Mouse (Mus musculus) ovary, adult 18-20 months (tissue): ENCODE measurements around the gene Stk33.

Experiments used
- DNase-seq: peaks from one replicate; pipeline ENCODE4 v3.0.0; 2022; ENCODE audit warnings: low spot score, mixed read lengths

Stk33 gene

DNA sequence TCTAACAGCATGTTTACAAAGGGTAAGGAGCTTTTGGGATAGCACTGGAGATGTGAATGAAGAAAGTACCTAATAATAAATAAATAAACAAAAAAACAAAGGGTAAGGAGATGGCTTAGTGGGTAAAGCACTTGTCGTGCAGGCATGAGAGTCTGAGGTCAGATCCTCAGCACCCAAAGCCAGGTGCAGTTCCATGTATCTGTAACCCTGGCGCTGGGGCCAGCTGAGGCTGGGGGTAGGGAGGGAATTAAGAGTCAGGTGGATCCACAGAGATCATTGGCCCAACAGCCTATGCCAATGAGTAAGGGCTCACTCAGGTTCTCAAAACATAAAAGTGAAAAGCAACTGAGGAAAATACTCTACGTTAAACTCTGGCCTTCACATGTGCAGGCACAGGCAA, 91.6 kb downstream of the Stk33 start:
- no peak for DNase-seq

DNA sequence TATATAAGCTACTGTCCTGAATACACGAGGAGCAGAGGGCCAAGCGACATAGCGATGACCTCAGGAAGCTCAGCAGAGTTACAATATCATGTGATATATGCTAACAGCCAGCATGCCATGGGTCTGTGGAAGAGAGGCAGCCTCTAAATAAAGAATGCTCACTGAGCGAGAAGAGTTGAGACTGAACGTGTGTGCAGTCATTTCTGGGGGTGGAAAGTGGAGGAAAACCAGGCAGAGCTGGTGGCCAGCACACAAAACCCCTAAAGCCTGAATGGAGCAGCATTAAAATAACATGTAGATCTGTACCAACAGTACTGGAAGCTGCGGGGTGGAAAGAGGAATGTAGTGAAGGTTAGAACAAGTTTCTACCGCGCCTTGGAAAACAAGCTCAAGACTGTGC, 107.2 kb downstream of the Stk33 start:
- DNase-seq = no peak

DNA sequence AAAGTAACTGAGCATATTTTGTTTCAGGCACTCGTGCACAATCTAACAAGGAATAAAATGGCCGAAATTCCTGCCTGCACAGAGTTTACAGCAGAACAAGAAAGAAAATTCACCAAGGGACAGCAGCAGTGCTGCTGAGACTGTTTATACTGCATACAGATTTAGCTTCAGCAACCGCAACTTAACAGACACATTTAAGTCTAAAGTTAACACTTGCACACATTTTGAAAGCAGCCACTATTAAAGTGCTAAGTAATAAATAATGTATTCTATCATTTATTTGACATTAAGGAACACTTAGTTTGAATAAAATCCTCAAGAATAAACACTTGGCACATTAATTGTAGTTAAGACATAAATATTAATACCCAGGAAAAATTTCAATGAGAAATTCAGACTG, 110.1 kb downstream of the Stk33 start:
- no peak for DNase-seq

DNA sequence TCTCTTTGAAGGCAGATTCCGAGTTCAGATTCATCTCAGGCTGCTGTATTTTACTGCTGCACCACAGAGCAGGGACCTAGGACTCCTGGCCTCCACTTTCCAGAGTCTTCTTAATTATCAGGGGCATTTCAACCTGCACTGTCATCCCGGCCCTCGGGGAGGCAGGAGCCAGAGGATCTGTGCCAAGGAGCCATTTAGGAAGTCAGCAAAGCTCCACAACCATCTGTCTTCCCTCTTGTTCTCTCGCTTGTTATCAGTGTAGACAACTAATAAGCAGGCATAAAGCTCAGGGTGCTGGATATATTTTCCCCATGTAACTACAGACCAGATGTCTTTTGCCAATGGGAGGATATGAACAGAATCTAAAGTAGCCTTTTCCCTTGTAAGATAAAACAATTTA, 112.1 kb downstream of the Stk33 start:
- no peak for DNase-seq

DNA sequence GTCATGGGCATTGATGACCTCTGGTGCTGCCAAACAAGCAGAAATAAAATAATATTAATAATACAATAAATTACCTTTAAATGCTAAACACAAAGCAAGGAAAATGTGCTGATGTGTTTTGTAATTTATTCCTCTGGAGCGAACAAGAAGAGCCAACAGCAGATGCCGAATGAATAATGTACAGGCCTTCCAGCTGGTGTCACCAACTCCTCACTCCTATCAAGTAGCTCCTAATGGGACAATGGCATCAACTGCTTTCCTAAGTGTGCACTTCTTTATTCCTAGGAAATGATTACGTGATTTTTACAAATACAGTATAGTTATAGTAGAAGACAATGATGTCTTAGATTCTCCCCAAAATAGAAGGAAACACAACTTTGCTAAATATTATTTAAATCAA, 113.2 kb downstream of the Stk33 start:
- no peak for DNase-seq

DNA sequence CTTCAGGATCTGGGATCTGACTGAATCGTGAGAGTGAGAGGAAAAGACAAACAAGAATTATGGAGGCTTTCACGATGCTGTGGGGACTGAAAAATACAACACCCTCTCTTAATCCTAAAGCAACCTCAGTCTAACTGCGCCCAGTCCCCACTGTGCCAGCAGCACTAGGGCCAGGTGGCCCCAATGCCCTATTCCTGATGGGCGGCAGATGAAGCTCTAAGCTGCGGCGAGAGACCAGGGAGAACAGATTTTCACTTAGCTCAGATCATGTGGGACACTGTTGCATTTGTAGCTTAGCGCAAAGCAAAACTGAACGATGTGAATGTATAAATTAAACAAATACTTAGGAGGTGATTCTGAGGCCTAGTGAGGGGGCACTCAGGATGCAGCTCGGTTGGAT, 113.7 kb downstream of the Stk33 start:
- DNase-seq = no peak

DNA sequence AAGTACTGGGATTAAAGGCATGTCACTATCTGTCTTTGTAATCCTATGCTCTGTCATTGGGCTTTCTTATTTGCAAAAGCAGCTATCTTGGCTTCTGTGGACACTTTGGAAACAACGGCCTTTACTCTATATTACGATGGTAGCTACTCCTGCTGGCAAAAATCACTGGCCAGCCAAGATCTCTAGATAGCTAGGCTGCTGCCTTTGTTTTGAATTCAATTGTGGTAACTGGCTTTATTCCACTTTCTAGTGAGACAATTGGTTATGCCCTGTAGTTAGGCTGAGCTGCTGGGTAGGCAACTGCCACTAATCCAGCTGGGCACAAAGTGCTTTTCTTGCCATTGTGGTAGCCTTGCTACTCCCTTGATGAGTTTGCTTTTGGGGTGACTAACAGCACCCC, 129.4 kb downstream of the Stk33 start:
- DNase-seq = no peak

DNA sequence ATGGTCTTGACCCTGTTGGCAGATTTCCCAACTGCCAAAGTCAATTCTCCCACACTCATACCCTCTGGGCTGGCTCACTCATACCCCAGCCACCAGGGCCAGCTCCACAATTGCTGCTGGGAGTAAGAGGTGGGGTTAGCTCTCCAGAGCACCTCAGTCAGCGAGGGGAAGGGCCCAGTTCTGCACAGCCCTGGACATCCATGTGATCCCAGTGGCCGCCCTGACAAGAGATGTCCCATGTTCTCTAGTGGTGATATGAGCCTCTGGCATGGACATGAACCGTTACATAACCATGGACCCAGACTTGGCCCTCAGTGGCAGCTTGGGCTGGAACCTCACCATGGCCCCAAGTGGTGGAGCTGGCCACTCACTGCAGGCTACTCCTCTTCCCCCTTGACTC, 143.1 kb downstream of the Stk33 start:
- no peak for DNase-seq

DNA sequence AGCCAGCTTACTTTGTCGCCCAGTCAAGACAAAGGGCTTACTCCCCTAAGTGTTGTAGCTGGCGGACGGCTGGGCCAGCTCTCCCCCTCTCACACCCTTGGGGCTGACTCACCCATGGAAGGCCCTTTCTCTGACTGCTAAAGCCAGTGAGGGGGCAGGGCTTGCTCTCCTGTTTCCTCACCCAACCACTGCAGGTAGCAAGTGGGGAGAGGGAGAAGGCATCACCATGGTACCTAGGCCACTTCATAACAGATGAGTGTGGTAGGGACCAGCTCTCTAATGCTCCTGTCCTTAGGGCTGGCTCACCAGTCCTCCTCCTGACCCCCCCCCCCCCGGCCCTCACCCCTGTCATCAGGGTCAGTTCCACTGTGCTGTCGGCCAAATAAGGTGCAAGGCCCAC, 143.5 kb downstream of the Stk33 start:
- DNase-seq = no peak

DNA sequence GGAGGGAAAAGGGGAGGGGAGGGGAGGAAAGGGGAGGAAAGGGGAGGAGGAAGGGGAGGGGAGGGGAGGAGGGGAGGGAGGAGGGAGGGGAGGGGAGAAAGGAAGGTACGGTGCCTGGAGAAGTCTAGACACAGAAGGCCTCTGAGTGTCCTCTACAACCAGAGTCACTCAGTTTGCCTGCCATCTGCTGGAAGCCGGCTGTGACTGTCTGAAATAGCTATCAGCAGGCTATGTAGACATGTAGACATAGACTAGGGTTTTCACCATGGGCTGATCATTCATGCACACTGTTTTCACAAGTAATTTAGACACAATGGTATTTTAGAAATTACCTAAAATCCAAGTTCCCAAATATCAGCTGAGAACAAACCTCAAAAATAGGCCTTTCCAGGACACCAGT, 148.4 kb downstream of the Stk33 start:
- DNase-seq = no peak

DNA sequence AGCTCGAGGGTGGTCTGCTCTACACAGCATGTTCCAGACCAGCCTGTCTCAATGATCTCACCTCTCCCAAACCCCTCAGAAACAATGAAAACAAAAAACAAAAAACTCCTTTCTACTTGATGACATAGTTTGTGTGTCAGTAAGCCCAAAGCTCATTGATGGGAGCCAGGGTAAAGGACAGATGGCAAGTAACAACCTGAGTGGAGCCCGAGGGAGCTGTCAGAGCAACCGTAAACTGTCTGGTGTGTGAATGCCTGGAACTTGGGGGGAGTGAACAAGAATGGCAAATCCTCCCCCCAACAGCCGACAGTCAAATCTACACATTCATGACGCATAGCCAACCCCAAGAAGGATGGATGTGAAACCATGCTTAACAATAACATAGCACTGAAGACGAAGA, 149.8 kb downstream of the Stk33 start:
- no peak for DNase-seq

DNA sequence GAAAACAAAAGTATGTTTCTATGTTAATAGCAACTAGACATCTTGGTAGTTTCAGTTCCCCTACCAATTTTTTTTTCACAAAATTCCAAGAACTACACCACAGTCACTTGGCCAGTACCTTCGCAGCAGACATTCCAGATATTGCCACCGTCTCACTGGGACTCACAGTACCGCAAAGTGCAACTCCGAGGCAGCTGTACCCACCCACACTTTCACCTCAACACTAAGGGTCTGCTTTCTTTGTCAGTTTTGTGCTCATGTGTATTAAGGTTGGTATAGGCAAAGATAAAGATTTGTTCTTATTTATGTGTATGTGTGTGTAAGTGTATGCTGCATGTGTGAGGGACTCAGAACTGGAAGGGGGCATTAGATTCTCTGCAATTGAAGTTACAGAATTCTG, 156.8 kb downstream of the Stk33 start:
- no peak for DNase-seq

DNA sequence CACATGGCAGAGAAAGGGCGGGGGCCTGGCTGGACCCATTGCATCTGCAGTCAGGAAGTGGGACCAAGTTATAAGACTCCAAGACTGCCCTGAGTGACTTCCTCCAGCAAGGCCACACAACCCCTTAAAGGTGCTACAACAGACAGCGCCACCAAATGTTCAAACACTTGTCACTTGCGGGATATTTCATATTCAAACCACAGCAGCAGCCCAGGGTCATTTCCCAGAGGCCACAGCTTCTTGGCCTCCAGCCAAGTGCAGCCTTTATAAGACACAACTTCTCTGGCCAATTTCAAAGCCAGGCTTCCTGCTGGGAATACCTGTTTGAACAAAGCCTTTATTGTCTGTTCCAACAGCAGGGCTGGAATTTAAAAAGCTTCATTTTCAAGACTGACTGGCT, 162.3 kb downstream of the Stk33 start:
- DNase-seq = peak; percentile 37

DNA sequence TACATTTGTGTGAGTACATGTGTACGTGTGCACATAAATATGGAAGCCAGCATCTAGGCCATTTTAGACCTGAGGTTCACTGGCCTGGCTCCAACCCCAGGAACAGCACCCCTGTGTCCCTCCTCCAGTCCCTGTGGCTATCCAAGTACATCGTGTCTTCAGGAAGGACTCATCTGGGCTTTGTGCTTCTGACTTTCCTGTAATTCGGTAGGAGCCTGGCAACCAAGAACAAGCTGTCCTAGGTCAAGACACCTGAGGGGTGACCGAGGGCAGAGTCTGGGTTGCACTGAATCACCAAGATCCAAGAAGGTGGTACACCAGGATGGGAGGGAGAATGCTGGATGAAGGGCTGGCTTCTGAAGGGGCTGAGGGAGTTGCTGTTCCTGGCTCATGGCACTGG, 163.0 kb downstream of the Stk33 start:
- DNase-seq = no peak

DNA sequence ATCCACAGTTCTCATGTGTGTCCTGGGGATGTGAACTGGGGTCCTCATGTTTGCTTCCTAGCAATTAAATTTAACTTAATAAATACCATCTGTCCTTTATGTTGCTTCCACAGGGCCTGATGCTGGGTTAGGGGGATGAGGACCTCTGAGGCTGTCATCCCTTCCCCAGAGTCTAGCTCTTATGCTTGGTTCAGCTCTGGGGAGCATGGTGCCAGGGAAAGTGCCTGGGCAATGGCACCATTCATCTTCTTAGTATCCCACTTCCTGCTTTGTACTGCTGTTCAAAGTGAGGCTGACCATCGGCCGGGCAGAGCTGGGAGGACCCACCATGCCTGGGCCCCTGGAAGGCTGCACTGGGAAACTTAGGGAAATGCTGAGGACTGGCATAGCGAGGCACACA, 163.7 kb downstream of the Stk33 start:
- DNase-seq = no peak

DNA sequence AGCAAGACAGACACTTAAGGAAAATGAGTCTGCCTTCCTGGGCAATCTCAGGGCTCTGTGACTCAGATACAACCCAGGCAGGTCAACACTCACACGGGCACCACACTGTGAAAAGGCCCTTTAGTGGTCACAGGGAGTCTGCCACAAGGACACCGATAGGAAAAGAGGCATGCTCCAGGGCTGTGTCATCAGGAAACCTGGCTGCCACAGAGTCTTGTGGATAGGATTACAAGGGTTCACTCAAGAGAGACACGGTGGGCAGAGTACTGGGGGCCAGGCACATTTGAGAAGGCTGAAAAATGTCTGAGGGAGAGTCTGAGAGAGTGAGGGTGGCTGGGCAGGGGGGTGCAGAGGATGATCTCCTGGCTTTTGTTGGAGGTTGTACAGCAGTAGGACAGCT, 164.6 kb downstream of the Stk33 start:
- no peak for DNase-seq

DNA sequence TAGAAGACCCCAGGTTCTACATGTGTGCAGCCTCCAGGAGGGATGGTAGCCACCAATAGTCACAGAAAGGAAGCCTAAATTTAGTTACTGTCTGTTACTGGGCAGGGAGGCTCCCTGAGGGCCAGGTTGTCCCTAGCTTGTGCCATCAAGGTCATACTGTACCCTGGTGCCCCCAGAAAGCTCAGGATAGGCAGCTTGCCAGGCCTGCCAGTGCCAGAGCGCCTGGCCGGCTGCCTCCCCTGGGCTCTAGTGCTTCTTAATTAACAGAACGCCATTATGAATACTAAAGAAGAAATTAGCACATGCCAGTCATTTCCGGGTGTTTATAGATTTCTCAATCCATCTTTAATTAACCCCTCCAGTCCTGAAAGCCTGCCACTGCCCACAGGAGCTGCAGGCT, 169.8 kb downstream of the Stk33 start:
- DNase-seq = peak; percentile 50

DNA sequence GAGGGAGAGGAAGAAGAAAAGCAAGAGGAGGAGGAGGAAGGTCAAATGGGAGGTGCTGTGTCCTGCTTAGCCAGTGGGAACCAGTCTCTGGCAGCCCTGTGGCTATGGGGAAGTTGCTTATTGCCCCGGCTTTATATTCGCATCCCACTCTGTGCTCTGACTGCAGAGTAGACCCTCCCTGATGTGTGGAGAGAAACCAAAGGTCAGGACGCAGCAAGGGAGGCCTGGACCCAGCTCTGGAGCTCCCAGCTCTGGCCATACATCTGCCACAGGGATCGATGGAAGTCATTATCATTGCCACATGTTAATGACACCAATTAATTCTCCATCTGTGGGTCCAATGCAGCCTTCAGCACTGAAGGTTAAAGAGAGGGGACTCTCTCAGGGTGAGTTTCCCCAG, 171.5 kb downstream of the Stk33 start:
- DNase-seq = no peak

DNA sequence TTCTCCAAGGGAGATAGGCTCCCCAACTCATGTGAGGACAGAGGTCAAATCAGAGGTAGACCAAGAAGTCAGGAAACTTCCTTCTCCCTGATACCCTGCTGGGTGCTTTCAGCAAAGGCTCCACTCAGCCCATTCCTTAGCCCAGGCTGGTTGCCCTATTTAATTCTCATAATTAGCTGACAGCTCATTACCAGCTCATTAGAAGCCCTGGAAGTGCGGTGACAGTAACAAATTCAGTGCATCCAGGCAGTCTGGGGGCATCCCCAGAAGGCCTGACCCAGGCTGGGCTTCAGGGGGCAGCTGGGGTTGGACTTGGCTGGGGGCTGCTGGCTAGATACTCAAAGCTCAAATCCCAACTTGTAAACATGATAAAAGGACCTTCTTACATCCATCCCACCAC, 172.7 kb downstream of the Stk33 start:
- no peak for DNase-seq

DNA sequence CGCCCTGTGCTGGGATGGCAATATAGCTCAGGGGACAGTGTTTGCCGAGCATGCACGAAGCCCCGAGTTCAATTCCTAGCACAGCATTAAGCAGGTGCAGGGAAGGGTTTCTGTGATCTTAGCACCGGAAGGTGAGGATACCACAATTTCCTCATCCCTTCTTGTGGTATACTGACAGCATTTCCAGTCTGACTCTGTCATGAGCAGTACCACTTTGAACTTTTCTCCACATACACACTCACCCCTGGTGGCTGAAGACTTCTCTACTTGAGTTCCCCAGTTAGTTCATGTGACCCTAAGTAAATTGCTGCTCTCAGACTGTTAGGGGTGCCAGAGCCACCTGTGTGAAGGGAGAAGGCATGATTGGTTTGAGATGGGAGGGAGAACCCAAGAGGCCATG, 173.3 kb downstream of the Stk33 start:
- DNase-seq = no peak

DNA sequence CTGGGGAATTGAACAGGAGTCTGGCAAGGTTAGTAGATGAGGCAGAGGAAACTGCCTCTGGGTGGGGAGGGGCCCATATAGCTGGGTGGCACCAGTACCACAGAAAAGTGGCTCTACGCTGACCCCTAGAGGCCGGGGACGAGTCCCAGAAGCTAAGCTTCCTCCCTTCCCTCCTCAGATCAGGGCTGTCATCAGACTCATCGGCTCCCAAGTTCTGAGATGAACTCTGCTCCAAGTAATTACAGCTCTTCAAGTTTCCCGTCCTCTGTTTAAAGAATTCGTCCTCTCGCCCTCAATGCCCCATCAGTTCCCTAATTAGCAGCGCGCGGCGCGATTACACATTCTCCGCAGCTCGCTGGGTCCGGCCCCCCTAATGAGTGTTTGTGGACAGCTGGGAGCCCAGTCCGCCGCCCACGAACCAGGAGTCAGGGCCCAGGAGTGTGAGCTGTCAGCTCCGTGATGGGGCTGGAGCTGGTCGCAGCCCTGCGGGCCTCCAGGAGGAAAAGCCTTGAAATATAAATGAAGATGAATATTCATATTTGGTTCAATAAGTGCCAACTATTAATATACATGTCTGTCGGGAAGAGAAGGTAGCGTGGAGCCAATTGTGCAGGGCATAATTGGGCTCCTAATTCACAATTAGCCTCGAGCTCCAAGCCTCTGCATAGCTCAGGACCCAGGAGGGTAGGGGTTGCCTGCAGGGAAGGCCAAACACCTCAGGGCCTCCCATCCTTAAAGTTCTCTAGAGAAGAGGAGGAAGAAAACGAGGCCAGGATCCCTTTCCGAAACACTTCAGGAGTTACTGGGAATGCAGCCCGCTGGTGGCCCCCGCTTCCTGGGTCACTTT, 183.2 kb downstream of the Stk33 start:
- DNase-seq = peak; percentile 15

DNA sequence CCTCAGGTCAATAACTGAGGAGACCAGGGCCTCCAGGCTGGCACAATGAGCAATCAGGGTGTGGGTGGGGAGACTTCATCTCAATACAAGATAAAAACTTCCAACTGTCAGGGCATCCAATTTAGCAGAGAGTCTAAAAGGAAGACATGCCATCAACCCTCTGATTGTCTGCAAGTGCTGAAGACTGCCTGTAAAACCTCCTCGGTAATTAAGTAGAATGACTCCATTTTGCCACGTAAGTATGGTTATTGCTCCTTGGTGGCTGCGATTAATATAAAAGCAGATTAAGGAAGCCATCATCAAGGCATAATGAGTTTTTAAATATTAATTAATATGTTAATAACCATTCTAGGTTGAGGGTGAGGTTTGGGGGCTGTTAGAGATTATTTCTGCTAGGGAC, 187.5 kb downstream of the Stk33 start:
- no peak for DNase-seq

DNA sequence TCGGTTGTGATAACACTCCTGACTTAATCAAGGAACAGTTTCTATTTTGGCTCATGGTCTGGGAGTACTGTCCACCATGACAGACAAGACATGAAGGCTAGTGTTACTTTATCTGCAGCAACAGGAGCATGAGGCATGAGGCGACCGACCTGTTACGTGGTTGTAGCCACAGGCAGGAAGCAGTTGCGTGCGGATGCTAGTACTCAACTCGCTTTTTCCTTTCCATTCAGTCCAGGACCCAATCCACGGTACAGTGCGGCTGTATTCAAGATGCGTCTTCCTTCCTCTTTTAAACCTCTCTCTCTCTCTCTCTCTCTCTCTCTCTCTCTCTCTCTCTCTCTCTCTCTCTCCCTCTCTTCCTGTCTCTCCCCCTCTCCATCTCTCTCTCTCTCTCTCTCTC, 194.1 kb downstream of the Stk33 start:
- DNase-seq = no peak

DNA sequence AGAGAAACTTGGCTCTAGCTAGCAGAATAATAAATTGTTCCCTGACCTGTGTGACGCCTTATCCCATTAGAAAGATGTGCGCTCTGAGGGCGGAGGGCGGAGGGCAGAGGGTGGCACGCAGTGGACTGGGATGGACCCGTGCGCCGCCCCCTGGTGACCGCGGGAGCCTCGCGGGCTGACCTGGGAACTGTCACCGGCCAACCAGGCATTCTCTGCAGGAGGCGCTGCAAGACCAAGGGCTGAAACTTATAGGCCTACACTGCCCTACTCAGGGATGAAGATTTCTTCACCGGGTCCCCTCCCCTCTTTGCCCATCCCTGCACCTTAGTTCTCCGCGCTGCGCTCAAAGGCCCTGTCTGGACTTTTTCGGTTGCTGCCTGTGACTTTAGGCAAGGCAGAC, 197.6 kb downstream of the Stk33 start:
- no peak for DNase-seq

DNA sequence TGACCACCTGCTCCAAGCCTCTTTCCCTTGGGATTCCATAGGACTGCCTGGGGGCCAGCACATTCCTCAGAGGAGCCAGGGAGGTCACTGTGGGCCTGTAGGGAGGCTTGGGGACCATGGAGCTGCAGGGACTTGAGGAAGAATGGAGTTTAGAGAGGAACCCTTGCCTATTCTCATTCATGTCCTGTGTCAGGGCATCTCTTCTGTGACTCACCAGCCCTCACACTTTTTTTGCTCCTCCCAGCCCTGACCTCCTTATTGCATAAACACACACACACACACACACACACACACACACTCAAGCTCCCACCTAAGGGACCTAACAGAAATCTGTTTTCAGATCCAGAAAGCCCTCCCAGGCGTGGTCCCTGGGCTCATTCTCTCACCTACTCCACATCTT, 199.5 kb downstream of the Stk33 start:
- DNase-seq = no peak
